Mouse (Mus musculus) Muller cell, postnatal 12 days (primary cell): ENCODE results near the gene Tmtc4.

Experiments
- DNase-seq: peaks from one replicate; pipeline ENCODE4 v3.0.0-alpha.2; 2015; ENCODE audit errors: inconsistent ontology term

Tmtc4 gene

GRCm38 (mm10) chr14:122872612-122873011, 111.2 kb downstream of the Tmtc4 start:
- DNase-seq = no peak

DNA sequence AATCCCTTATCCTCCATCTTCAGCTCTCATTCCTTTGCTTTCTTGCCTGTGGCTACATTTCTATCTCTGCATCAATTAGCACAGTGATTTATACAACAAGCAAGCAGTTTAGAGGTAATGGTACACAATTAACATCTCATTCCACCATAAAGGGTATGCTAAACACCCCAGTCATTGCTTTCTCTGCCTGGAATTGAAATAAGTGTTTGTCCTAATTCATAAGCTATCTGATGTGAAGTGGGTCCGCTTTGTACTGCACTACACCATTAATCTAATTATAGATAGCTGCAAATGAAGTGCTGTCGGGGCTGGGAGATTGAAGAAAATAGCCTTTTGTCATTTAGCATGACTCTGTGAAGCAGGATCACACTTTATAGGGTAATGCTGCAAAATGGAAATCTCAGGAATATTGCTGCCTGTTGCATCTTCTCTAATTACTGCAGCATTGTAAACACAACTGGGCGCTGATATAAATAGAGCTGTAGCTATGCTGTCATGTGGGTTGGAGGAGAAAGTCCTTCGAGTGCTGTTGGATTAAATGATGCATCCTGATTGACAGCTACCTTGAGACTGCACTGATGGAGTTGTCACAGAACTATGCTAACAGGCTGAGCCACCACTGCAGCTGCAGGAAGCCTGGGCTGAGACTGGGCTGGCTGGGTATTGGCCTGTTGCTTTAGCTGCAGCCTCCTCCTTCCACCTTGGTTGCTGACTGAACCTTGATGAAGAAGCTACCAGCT, 111.8 kb downstream of the Tmtc4 start:
- no peak for DNase-seq

GRCm38 (mm10) chr14:122869831-122870230, 114.0 kb downstream of the Tmtc4 start:
- DNase-seq = no peak
